Mouse (Mus musculus) spleen, embryonic (tissue): ENCODE measurements at regions not wholly inside any gene's neighbourhood (a gene's known extent, or its start where the extent isn't known, plus 50 kb on each side); places are given as distances from the start of the nearest gene placed in this dataset.

Experiments used
- CTCF ChIA-PET: fragments of 350-600 bp; sonication (Branson Sonifier 250); formaldehyde crosslinking; loops from one replicate; lab custom pipeline; 2022; lab: Charles Lee

DNA sequence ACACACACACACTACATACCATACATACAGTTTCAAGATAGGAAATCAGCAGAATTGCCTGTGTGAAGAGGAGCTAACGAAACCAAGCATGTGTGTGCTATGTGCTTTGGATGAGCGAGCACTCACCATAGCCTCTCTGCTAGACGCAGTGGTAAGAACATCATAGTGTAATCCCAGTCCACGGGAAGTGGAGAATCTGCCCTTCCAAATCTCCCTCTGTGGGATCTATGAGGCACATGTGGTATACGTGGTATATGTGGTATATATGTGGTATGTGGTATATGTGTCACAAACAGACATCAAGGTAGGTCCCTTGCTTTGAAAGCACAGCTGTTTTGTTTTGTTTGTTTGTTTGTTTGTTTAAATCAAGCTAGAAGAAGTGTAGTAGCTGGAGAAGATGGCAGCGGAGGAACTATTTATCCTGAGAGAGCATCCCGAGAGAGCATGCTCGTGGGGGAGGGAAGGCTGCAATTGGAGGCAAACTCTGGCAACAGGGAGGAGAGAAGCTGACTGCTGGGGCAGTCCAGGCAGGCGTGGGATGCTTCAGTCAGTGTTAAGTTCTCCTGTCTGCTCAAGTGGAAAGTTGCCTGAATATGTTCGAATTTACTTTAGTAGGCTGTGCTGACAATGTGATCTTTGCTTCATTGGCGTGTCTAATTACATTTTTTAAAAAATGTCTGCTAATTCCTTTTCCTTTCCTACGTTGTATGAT is 112.2 kb upstream of the Pde3a start:
- CTCF ChIA-PET: no interaction called here

- CTCF ChIA-PET: no interaction called here
These were observed 108.1 kb upstream of the Pde3a start for GRCm38 (mm10) chr6:141141016-141141415.

GRCm38 (mm10) chr6:141148417-141149169 is 100.5 kb upstream of the Pde3a start:
- CTCF ChIA-PET: no interaction called here

DNA sequence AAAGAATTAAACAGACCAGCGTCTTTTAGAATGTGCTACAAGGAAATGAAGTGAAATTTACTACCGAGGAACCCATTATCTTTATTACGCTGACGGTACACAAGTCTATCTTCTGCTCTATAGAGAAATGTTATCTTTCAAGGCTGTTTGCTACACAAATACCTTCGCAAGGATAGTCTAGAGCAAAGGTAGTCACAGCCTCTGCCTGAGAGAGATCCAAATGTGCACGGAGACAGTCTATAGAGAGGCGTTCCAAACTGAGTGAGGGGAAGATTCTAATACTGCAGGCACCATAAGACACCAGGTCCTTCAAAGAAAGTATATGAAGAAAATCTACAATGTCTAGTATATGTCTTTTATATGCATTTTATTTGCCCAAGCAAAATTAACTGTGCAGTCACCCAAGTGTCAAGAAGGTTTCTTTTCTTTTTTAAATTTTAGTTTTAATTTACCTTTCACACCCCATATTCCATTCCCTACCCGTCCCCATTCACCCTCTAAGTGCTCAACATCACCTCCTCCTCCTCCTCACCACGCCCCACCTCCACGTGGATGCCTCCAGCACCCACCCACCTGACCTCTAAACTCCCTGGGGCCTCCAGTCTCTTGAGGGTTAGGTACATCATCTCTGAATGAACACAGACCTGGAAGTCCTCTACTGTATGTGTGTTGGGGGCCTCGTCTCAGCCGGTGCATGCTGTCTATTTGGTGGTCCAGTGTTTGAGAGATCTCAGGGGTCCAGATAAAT is 99.7 kb upstream of the Pde3a start:
- CTCF ChIA-PET: no interaction called here

DNA sequence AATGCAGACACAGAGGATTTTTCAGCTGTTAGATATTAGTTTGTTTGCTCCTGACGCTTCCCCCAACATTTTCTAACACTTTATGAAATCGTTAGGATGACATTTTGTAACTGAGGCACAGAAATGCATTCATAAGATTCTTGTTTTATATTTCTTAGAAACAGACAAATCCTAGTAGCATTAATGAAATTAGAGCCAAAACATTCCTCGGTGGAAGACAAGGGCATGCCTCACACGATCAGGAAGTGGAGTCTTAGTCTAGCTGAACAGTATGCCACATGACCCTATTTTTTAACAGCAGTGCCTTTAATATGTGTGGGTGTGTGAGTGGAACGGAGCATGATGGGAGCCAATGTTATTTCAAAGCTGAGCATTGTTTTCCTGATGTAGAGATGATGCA is 89.7 kb upstream of the Pde3a start:
- CTCF ChIA-PET: no interaction called here

DNA sequence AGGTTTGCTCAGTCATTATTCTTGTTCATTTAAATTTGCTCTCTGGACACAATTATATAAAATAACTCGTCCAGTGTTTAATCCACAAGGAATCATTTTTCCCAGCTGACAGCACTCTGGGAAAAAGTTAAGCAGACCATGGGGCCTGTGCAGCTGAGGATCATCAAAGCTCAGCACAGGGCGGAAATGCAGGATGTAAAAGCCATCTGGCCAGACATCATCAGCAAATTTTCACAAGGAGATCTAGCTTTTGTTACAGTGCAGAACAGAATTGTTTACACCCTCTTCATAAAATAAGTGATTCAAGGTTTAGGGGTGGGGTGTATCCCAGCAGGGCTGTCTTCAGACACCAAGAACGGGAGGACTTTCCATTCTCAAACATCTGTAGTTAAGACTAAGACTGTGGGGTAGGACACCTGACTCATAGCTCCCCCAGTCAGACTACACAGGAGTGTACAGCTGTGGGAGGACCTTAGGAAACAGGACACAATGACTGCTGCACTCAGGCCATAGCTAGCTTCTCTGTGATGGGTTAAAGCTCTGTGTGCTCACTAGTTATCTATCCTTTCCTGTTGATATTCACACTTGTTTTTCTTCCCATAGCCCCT is 87.3 kb upstream of the Pde3a start:
- CTCF ChIA-PET: no interaction called here

- CTCF ChIA-PET: interaction anchor here (0.7 kb wide), 1 partner anchor 316 kb away, joined by 4 read pairs; no protein-coding TSS in a partner anchor
These were observed 81.8 kb upstream of the Pde3a start for GRCm38 (mm10) chr6:141167270-141167669.

GRCm38 (mm10) chr6:141168356-141168755 is 80.7 kb upstream of the Pde3a start:
- CTCF ChIA-PET: no interaction called here

GRCm38 (mm10) chr6:141183782-141184181 is 65.3 kb upstream of the Pde3a start:
- CTCF ChIA-PET: no interaction called here

DNA sequence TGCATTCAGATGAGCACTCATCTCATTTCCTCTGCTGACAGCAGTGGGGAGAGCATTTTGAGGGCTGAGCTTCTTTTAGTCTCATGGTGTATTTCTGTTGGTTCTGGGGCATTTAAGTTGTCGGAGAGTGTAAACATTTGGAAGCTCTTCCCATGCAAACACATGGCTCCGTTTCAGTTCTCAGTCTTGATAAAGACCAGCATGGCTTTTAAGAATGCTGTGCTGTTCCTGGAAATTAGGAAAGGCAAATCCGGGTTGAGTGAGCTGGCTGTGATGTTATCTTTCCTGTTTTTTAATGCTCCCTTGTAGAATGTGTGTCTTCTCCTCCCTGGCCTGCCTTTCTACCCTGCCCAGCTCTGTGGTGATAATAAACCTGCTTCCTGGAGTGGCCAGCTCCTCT is 61.0 kb upstream of the Pde3a start:
- CTCF ChIA-PET: no interaction called here

DNA sequence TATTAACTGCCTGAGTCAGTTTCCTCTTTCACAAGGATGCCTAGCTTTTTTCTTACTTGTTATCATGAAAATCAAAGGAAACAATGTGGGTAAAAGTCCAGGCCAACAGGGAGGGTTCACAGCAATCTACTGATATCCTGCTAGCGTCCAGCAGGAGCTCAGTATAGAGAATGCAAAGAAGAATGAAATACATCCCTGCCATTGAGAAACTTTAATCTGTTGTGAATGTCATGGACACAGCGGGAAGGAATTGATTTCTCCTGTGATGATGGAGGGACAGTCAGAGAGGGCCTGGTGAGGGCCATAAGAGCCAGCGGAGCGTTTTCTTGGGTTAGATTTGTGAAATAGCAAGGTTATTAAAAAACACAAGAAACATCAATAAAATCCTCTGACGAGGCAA is 60.0 kb upstream of the Pde3a start:
- CTCF ChIA-PET: interaction anchor here (0.6 kb wide), 1 partner anchor 492 kb away, joined by 3 read pairs; no protein-coding TSS in a partner anchor

DNA sequence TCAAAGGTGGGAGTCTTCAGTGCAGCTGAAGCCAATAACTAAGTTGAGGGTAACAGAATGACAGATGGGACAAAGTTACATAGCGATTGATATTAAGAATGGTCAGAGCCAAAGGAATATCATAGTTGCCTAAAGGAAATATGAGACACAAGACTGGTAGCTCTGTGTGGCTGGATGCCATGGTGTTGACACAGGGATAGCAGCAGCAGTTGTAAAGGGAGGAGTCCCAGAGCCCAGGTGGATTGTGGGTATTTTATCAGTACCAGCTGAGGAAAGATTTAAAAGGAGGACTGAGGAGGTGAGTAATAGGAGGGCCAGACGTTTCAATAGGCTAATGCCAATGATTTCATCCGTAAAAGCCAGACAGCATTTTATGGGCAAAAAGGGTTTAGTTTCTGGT is 59.4 kb upstream of the Pde3a start:
- CTCF ChIA-PET: interaction anchor here (0.6 kb wide), 1 partner anchor 491 kb away, joined by 3 read pairs; no protein-coding TSS in a partner anchor

DNA sequence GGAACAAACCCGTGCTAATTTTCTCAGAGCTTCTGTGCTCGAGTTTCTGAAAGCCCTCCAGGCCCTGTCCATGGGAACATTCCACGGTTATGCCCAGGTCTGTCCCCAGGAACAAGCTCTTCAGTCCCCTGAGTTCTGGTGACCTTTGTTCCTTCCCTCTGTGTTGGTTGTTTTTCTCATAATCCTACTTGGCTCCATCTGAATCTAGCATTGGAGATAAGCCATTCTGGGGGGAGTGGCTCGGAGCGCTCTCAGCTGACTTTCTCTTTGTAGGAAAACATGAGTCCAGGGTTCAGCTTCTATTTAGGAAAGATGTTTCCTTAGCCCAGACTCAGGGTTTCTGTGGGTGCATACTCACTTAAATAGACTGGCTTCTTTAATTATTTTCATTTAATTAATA is 58.7 kb upstream of the Pde3a start:
- CTCF ChIA-PET: no interaction called here

GRCm38 (mm10) chr6:141197501-141197900 is 51.6 kb upstream of the Pde3a start:
- CTCF ChIA-PET: no interaction called here
